Mouse (Mus musculus): Measurements from ENCODE around the gene Pced1a.

GRCm38 (mm10) chr2:130448449-130448848 is 23.9 kb upstream of the Pced1a start:
- TF ChIP-seq CTCF (IDR thresholded peaks at IDR 0.05) (0 out of 2 replicates have a peak, but pooled peaks have one; percentile 17), EP300 (IDR thresholded peaks at IDR 0.05) (no peak)

Data from lung, postnatal 0 days (tissue).